Mouse (Mus musculus) right cerebral cortex, postnatal 36 days (tissue): ENCODE data around the gene Cxcl3.

ENCODE experiments used
- DNase-seq, 2 experiments: peaks; one replicate each; pipeline ENCODE4 v3.0.0; 2022; ENCODE audit warnings: low spot score in 2 of 2, mixed read lengths in 1 of 2

The Cxcl3 gene

GRCm38 (mm10) chr5:90785659-90786588 lies at the start of gene Cxcl3:
Cxcl3 (plus strand) TSS chr5:90786103.
- no peak for DNase-seq

GRCm38 (mm10) chr5:90742029-90742428 lies 43.9 kb upstream of the Cxcl3 start:
- DNase-seq: no peak

- DNase-seq: no peak
These were observed 32.0 kb upstream of the Cxcl3 start for GRCm38 (mm10) chr5:90753934-90754333.

GRCm38 (mm10) chr5:90758020-90758605 lies 27.8 kb upstream of the Cxcl3 start:
- DNase-seq: no peak

GRCm38 (mm10) chr5:90759077-90760065 lies 26.5 kb upstream of the Cxcl3 start, which contains the start of gene Cxcl5:
Cxcl5 (plus strand) TSS chr5:90759360.
- no peak for DNase-seq

GRCm38 (mm10) chr5:90760303-90760702 lies 25.6 kb upstream of the Cxcl3 start:
- no peak for DNase-seq

- DNase-seq: no peak
These were observed 25.1 kb upstream of the Cxcl3 start for GRCm38 (mm10) chr5:90760844-90761243.

- no peak for DNase-seq
These were observed 24.1 kb upstream of the Cxcl3 start for GRCm38 (mm10) chr5:90761834-90762233.

GRCm38 (mm10) chr5:90763912-90764665 lies 21.8 kb upstream of the Cxcl3 start:
- DNase-seq: no peak

- DNase-seq: no peak
These were observed 19.9 kb upstream of the Cxcl3 start for GRCm38 (mm10) chr5:90765821-90766606.

- no peak for DNase-seq
These were observed 17.7 kb upstream of the Cxcl3 start, which contains the start of gene Ppbp for GRCm38 (mm10) chr5:90768218-90768617. Ppbp (plus strand) TSS chr5:90768518.

- DNase-seq: no peak
These were observed 14.5 kb upstream of the Cxcl3 start for GRCm38 (mm10) chr5:90771369-90771768.

GRCm38 (mm10) chr5:90771880-90772653 lies 13.8 kb upstream of the Cxcl3 start, which contains the start of gene Pf4:
Pf4 (plus strand) TSS chr5:90772435.
- no peak for DNase-seq

GRCm38 (mm10) chr5:90775562-90775961 lies 10.3 kb upstream of the Cxcl3 start:
- no peak for DNase-seq

- no peak for DNase-seq
These were observed 8.3 kb upstream of the Cxcl3 start for GRCm38 (mm10) chr5:90777621-90778020.

GRCm38 (mm10) chr5:90778856-90779255 lies 7.0 kb upstream of the Cxcl3 start:
- DNase-seq: no peak

- DNase-seq: no peak
These were observed 2.2 kb upstream of the Cxcl3 start for GRCm38 (mm10) chr5:90783697-90784096.

GRCm38 (mm10) chr5:90788114-90788513 lies 2.2 kb downstream of the Cxcl3 start:
- DNase-seq: no peak
